8 mouse cellular contexts compared by ENCODE assay signal in the genomic region with DNA sequence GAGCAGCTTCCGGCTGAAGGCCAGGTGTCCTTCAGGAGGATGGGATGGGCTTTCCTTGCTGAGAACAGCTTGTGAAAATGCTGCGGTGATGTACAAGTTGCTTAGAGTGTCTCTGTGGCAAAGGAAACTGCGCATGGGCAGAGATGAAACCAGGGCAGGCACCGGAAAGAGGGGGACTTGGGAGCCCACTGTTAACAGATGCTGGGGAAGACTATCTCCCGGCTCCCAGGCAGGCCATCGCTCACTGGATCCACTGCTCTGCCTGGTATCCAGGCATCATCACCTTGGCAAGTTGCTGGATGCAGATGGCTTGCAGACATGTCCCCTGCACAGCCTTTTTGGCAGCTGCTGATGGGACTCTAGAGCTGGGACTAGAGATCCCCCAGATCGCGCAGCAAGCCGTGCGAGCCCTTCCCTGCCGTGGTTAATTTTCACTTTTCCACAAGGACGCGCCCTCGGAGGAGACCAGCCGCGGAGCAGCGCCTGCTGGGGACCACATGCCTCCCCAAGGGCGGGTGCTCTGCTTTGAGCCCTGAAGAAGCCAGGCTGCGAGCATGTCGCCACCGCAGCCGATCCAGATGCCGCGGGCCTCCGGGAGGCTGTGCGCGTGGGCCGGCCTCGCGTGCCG.
DNase-seq lines count a peak whose midpoint lies in the region; ATAC-seq lines count a peak whose summit lies in the region.

No protein-coding gene starts in this region.

- H3K4me1 ChIP-seq in heart, embryonic 13.5 days, result peaks cover 30% of the 10 kb centered on the region
- peaks cover 7% of the 10 kb centered on the region for H3K4me1 ChIP-seq in midbrain, embryonic 11.5 days (ENCODE audit: control insufficient read depth, insufficient read depth, low read length)
- peaks cover 34% of the 10 kb centered on the region for H3K4me1 ChIP-seq in stomach, embryonic 14.5 days (ENCODE audit: control insufficient read depth, insufficient read depth, low read length)

- H3K27me3 ChIP-seq in heart, embryonic 13.5 days (replicated peaks), result peaks cover 73% of the 10 kb centered on the region
- peaks cover 33% of the 10 kb centered on the region for H3K27me3 ChIP-seq in midbrain, embryonic 11.5 days (ENCODE audit: control insufficient read depth, insufficient read depth, low read length)
- H3K27me3 ChIP-seq in stomach, embryonic 14.5 days (ENCODE audit: control insufficient read depth, insufficient read depth, low read length), result no peaks in the 10 kb centered on the region

- no peak for ATAC-seq in heart, embryonic 13.5 days (ENCODE audit: extremely low read depth, insufficient number of reproducible peaks, low FRiP score, low TSS enrichment)
- ATAC-seq in midbrain, embryonic 11.5 days (ENCODE audit: low FRiP score), result peak; percentile 64
- peak; percentile 57 for ATAC-seq in stomach, embryonic 14.5 days (ENCODE audit: insufficient number of reproducible peaks, insufficient read depth, low FRiP score, low read depth)

- peak overlapping the region; percentile 69 for H3K4me3 ChIP-seq in heart, embryonic 13.5 days
- H3K4me3 ChIP-seq in midbrain, embryonic 11.5 days (ENCODE audit: low read depth, low read length), result peak overlapping the region; percentile 50
- peak overlapping the region; percentile 52 for H3K4me3 ChIP-seq in stomach, embryonic 14.5 days (ENCODE audit: low read depth, low read length)

- H3K27ac ChIP-seq in heart, embryonic 13.5 days (replicated peaks), result peak overlapping the region; percentile 83
- H3K27ac ChIP-seq in midbrain, embryonic 11.5 days (ENCODE audit: low read depth, low read length), result no peak overlapping the region
- H3K27ac ChIP-seq in stomach, embryonic 14.5 days (ENCODE audit: low read length), result peak overlapping the region; percentile 93

- H3K36me3 ChIP-seq in heart, embryonic 13.5 days, result no peaks in the 10 kb centered on the region
- no peaks in the 10 kb centered on the region for H3K36me3 ChIP-seq in midbrain, embryonic 11.5 days (ENCODE audit: control insufficient read depth, insufficient read depth, low read length)
- no peaks in the 10 kb centered on the region for H3K36me3 ChIP-seq in stomach, embryonic 14.5 days (ENCODE audit: control insufficient read depth, insufficient read depth, low read length)

- peak overlapping the region; percentile 90 for H3K9ac ChIP-seq in heart, embryonic 13.5 days
- H3K9ac ChIP-seq in midbrain, embryonic 11.5 days (ENCODE audit: low read length), result peak overlapping the region; percentile 93
- H3K9ac ChIP-seq in stomach, embryonic 14.5 days (replicated peaks; ENCODE audit: low read depth, low read length), result peak overlapping the region; percentile 93

- no peaks in the 10 kb centered on the region for H3K9me3 ChIP-seq in heart, embryonic 13.5 days
- no peaks in the 10 kb centered on the region for H3K9me3 ChIP-seq in midbrain, embryonic 11.5 days (ENCODE audit: control insufficient read depth, low read length)
- H3K9me3 ChIP-seq in stomach, embryonic 14.5 days (ENCODE audit: control insufficient read depth, low read depth, low read length), result no peaks in the 10 kb centered on the region

- 3% methylated on average over 31 of the region's 31 CpGs for WGBS in heart, embryonic 13.5 days
- 4% methylated on average over 31 of the region's 31 CpGs for WGBS in midbrain, embryonic 11.5 days
- 2% methylated on average over 31 of the region's 31 CpGs for WGBS in stomach, embryonic 14.5 days

- DNase-seq in urinary bladder, postnatal 25 days (ENCODE audit: low spot score), result peak; percentile 27
- DNase-seq in urinary bladder, postnatal 10 days (ENCODE audit: low spot score), result no peak
- peak; percentile 63 for DNase-seq in embryo, embryonic 10.5 days (ENCODE audit: low spot score)
- peak; percentile 46 to 73 for DNase-seq in layer of hippocampus, postnatal 14 days (ENCODE audit: low spot score in 2 of 2)
- peak; percentile 96 for DNase-seq in midbrain, embryonic 11.5 days (ENCODE audit: low spot score, missing footprints)
- no peak for DNase-seq in T-cell, adult 2 months (ENCODE audit: low spot score)

- H3K4me2 ChIP-seq in heart, embryonic 13.5 days, result peak overlapping the region; percentile 98
- H3K4me2 ChIP-seq in midbrain, embryonic 11.5 days, result peak overlapping the region; percentile 97
- peak overlapping the region; percentile 99 for H3K4me2 ChIP-seq in stomach, embryonic 14.5 days (replicated peaks; ENCODE audit: low read depth, low read length)

Comparison
In these comparisons a context has a peak if more than half of its experiments do, and no peak if none do; other contexts are left out.
1. DNase-seq: peak in urinary bladder, postnatal 25 days (single experiment), embryo, embryonic 10.5 days (single experiment), layer of hippocampus, postnatal 14 days (2 of 2) and midbrain, embryonic 11.5 days (single experiment); none in urinary bladder, postnatal 10 days (single experiment) and T-cell, adult 2 months (single experiment).
2. Peak in every context shown above with its lines, with median percentiles within 50 percentile points of each other: H3K4me2 ChIP-seq, H3K4me3 ChIP-seq and H3K9ac ChIP-seq.